Mouse (Mus musculus): ENCODE measurements around the gene Zfhx3.

Gene Zfhx3

GRCm38 (mm10) chr8:108990537-108990936 lies 1048.1 kb downstream of the Zfhx3 start:
- DNase-seq (ENCODE audit: low spot score in 2 of 2): no peak

- no peak for DNase-seq (ENCODE audit: low spot score in 2 of 2)
Measured at GRCm38 (mm10) chr8:108991395-108991794, 1049.0 kb downstream of the Zfhx3 start.

- no peak for DNase-seq (ENCODE audit: low spot score in 2 of 2)
Measured at GRCm38 (mm10) chr8:108993718-108994117, 1051.3 kb downstream of the Zfhx3 start.

- DNase-seq (ENCODE audit: low spot score in 2 of 2): no peak
Measured at GRCm38 (mm10) chr8:108994187-108994586, 1051.7 kb downstream of the Zfhx3 start.

- no peak for DNase-seq (ENCODE audit: low spot score in 2 of 2)
Measured at GRCm38 (mm10) chr8:108994880-108995279, 1052.4 kb downstream of the Zfhx3 start.

GRCm38 (mm10) chr8:108997334-108997733 lies 1054.9 kb downstream of the Zfhx3 start:
- no peak for DNase-seq (ENCODE audit: low spot score in 2 of 2)

GRCm38 (mm10) chr8:108999297-109000249 lies 1057.1 kb downstream of the Zfhx3 start:
- no peak for DNase-seq (ENCODE audit: low spot score in 2 of 2)

- DNase-seq (ENCODE audit: low spot score in 2 of 2): no peak
Measured at GRCm38 (mm10) chr8:109001031-109001430, 1058.6 kb downstream of the Zfhx3 start.

- no peak for DNase-seq (ENCODE audit: low spot score in 2 of 2)
Measured at GRCm38 (mm10) chr8:109001923-109002322, 1059.5 kb downstream of the Zfhx3 start.

- DNase-seq (ENCODE audit: low spot score in 2 of 2): no peak
Measured at GRCm38 (mm10) chr8:109006986-109007385, 1064.5 kb downstream of the Zfhx3 start.

Measured in urinary bladder, adult 18-20 months (tissue).